Mouse (Mus musculus) ES-Bruce4 (cell line): ENCODE measurements around the gene Farsa. TPM values are rescaled to one million over a fixed set of nuclear protein-coding genes. Genes with fewer than 3 reads are reported as not detected.

Source experiments
- H3K27ac ChIP-seq: 2 replicates; pipeline ENCODE4 v1.5.1; 2012; ENCODE audit warnings: low read length, inconsistent platforms; ENCODE audit not compliant: insufficient read depth
- H3K27me3 ChIP-seq: 2 replicates; pipeline ENCODE4 v1.6.1; 2012; ENCODE audit warnings: mild to moderate bottlenecking, low read length, inconsistent platforms; ENCODE audit not compliant: control insufficient read depth, poor library complexity, insufficient read depth, severe bottlenecking
- H3K36me3 ChIP-seq: 2 replicates; pipeline ENCODE4 v1.6.1; 2012; ENCODE audit warnings: inconsistent platforms, mild to moderate bottlenecking, low read length, moderate library complexity; ENCODE audit not compliant: control insufficient read depth, poor library complexity, insufficient read depth, severe bottlenecking
- H3K4me1 ChIP-seq: one replicate; pipeline ENCODE4 v1.8.1; 2011; ENCODE audit warnings: low read length; ENCODE audit not compliant: control insufficient read depth, insufficient read depth
- H3K4me3 ChIP-seq: 2 replicates; pipeline ENCODE4 v1.5.1; 2011; ENCODE audit warnings: low read depth, mild to moderate bottlenecking, low read length
- H3K9ac ChIP-seq: 2 replicates; pipeline ENCODE4 v1.6.1; 2012; ENCODE audit warnings: low read depth, mild to moderate bottlenecking, inconsistent platforms; ENCODE audit not compliant: poor library complexity, severe bottlenecking
- H3K9me3 ChIP-seq: replicated peaks from 2 replicates; pipeline ENCODE4 v1.6.1; 2012; ENCODE audit warnings: mild to moderate bottlenecking, low read length, inconsistent platforms; ENCODE audit not compliant: control insufficient read depth, poor library complexity, insufficient read depth, severe bottlenecking
- CTCF ChIP-seq: IDR thresholded peaks from one replicate; pipeline ENCODE4 v1.8.1; 2011; ENCODE audit warnings: low read depth, low read length
- EP300 ChIP-seq: IDR thresholded peaks from 2 replicates; pipeline ENCODE4 v1.6.1; 2011; ENCODE audit warnings: low read depth, low read length; ENCODE audit not compliant: insufficient read depth
- POLR2A ChIP-seq: IDR thresholded peaks from one replicate; pipeline ENCODE4 v1.8.1; 2011; ENCODE audit warnings: low read length; ENCODE audit not compliant: insufficient read depth
- polyA plus RNA-seq: library from polyadenylated mRNA; stranded (reverse); fragments of >200 nt; gene quantifications from 2 replicates; pipeline ENCODE4 v1.2.4, GENCODE M21; 2011; ENCODE audit warnings: low read depth; ENCODE audit not compliant: missing spikeins, insufficient read depth, insufficient read length

Gene Farsa
- polyA plus RNA-seq, 1 experiment = 50.8 TPM

DNA sequence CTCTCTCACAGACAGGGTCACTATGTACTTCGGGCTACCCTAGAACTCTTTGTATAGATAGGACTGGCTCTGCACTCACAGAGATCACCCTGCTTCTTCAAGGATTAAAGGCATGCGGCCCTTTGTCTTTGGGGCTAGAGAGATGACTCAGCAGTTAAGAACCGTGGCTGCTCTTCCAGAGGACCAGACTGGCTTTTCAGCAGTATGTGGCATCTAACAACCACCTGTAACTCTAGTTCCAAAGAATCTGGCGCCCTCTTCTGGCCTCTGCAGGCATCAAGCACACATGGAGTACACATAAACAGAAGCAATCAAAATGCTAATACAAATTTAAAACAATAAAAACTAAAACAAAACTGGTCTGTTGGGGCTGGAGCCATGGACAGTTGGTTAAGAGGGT lies 57.2 kb downstream of the Farsa start:
- peak overlapping the region; percentile 79 for H3K27ac ChIP-seq
- H3K4me1 ChIP-seq = peaks cover 3% of the 10 kb centered on the region
- H3K27me3 ChIP-seq = no peaks in the 10 kb centered on the region
- H3K4me3 ChIP-seq = peak overlapping the region; percentile 26; the same call in 1 of the 2 replicates
- H3K9me3 ChIP-seq = peaks cover 8% of the 10 kb centered on the region; the same call in 1 of the 2 replicates
- H3K36me3 ChIP-seq = peaks cover 12% of the 10 kb centered on the region
- no peak for TF ChIP-seq POLR2A
- 0 out of 2 replicates have a peak, but pooled peaks have one; percentile 42 for TF ChIP-seq EP300
- TF ChIP-seq CTCF = peak; percentile 33
- H3K9ac ChIP-seq = peak overlapping the region; percentile 89

DNA sequence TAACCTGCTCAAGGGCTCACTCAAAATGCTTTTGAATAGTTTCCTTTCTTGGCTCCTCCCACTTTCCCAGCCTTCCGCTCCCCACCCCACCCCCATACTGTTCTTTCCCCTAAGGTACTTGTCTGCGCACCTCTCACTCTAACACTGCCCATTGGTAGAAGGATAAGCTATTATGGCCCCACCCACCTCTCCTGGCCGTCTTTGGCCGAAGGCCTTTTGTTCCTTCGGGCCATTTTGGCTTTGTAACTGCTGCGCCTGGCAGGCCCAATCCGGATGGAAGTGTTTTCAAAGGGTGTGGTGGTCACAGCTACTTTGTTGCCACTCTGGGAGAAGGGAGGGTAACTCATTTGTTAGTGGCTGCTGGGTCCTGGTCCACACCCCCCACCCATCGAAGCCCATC lies 58.5 kb downstream of the Farsa start:
- no peak for TF ChIP-seq POLR2A
- no peak for TF ChIP-seq CTCF
- TF ChIP-seq EP300 = peak; percentile 91
- Histone ChIP-seq H3K4me3 (no peak overlapping the region), H3K27me3 (no peaks in the 10 kb centered on the region), H3K27ac (peak overlapping the region; percentile 99), H3K4me1 (peaks cover 3% of the 10 kb centered on the region), H3K9me3 (peaks cover 8% of the 10 kb centered on the region; the same call in 1 of the 2 replicates), H3K36me3 (peaks cover 12% of the 10 kb centered on the region), H3K9ac (no peak overlapping the region)

DNA sequence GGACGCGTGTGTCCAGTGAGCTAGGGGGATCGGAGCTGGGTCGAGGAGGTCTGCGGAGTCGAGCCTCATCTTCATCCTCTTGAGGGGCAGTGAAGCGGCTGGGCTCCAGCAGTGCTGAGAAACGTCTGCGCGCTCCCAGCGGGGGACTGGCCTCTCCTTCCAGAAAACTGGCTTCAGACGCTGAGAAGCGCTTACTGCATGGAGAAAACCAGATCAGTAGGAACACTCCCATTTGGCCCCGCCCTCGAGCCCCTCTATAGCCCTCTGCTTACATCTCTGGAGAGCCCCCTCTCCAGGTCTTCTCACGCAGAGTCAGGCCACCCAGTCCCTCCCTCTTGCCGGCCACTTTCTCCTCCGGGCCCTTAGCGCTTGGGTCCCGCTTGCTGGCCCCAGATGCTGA lies 61.0 kb downstream of the Farsa start:
- Histone ChIP-seq H3K4me1 (peaks cover 3% of the 10 kb centered on the region), H3K9me3 (peaks cover 8% of the 10 kb centered on the region; the same call in 1 of the 2 replicates), H3K27me3 (no peaks in the 10 kb centered on the region), H3K27ac (no peak overlapping the region), H3K9ac (peak overlapping the region; percentile 21), H3K4me3 (peak overlapping the region; percentile 11), H3K36me3 (peaks cover 20% of the 10 kb centered on the region)
- TF ChIP-seq CTCF (no peak), POLR2A (no peak), EP300 (no peak)

DNA sequence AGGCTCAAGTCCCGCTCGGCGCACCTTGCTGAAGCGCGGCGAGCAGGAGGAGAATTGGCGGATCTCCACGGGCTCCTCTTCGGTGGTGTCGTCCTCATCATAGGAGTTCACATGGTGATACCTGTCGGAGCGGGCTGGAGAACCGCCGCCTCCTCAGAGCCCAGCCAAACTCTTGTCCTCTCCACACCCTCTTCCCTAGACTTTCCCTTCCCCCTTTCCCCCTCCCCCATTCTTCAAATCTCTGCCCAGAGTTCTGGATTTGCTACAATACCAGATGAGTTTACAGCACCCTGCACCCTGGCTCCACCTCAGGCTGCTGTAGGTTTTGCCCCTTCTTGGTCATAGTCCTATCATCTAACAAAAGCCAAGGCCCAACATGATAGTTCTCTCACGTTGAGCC lies 61.9 kb downstream of the Farsa start:
- Histone ChIP-seq H3K36me3 (peaks cover 20% of the 10 kb centered on the region), H3K4me3 (peak overlapping the region; percentile 24; the same call in 1 of the 2 replicates), H3K27me3 (no peaks in the 10 kb centered on the region), H3K27ac (no peak overlapping the region), H3K9me3 (peaks cover 8% of the 10 kb centered on the region; the same call in 1 of the 2 replicates), H3K9ac (peak overlapping the region; percentile 21; the same call in 1 of the 2 replicates), H3K4me1 (peaks cover 3% of the 10 kb centered on the region)
- TF ChIP-seq CTCF = no peak
- TF ChIP-seq POLR2A = no peak
- no peak for TF ChIP-seq EP300

Other genes with a start within 250 kb of the Farsa start
- gene Ier2, start 194.1 kb upstream of the Farsa start, polyA plus RNA-seq = 42.8 and 44.8 TPM in 2 replicates
- 77.6 and 79.8 TPM in 2 replicates for gene Trmt1, start 170.7 kb upstream of the Farsa start, polyA plus RNA-seq
- 89.7 and 97.9 TPM in 2 replicates for gene Nacc1, start 169.1 kb upstream of the Farsa start, polyA plus RNA-seq
- gene Lyl1, start 155.5 kb upstream of the Farsa start, polyA plus RNA-seq = not detected in 2 replicates
- gene G430095P16Rik, start 134.0 kb upstream of the Farsa start, polyA plus RNA-seq = not detected in 2 replicates
- 1.2 and 1.8 TPM in 2 replicates for gene Nfix, start 56.6 kb upstream of the Farsa start, polyA plus RNA-seq
- gene Dand5, start 34.2 kb upstream of the Farsa start, polyA plus RNA-seq = 2.5 and 3.1 TPM in 2 replicates
- 19.5 and 20.5 TPM in 2 replicates for gene Gadd45gip1, start 25.5 kb upstream of the Farsa start, polyA plus RNA-seq
- 68.0 and 76.1 TPM in 2 replicates for gene Rad23a, start 16.3 kb upstream of the Farsa start, polyA plus RNA-seq
- gene Calr, start 10.1 kb upstream of the Farsa start, polyA plus RNA-seq = 507 and 546 TPM in 2 replicates
- 93.8 and 97.1 TPM in 2 replicates for gene Syce2, start 15.1 kb downstream of the Farsa start, polyA plus RNA-seq
- gene Gcdh, start 36.9 kb downstream of the Farsa start, polyA plus RNA-seq = 72.5 and 78.5 TPM in 2 replicates
- not detected in 2 replicates for gene Klf1, start 44.9 kb downstream of the Farsa start, polyA plus RNA-seq
- gene Dnase2a, start 51.6 kb downstream of the Farsa start, polyA plus RNA-seq = 27.5 and 30.9 TPM in 2 replicates
- gene Mast1, start 80.4 kb downstream of the Farsa start, polyA plus RNA-seq = 0.73 and 1.5 TPM in 2 replicates
- gene Rtbdn, start 90.0 kb downstream of the Farsa start, polyA plus RNA-seq = 0.38 TPM in 1 of 2 replicates, not detected in the other
- gene Gm49661, start 112.4 kb downstream of the Farsa start, polyA plus RNA-seq = 4.9 TPM in 1 of 2 replicates, not detected in the other
- 226 and 237 TPM in 2 replicates for gene Prdx2, start 112.6 kb downstream of the Farsa start, polyA plus RNA-seq
- gene Rnaseh2a, start 112.8 kb downstream of the Farsa start, polyA plus RNA-seq = 79.2 and 88.1 TPM in 2 replicates
- gene Junb, start 121.7 kb downstream of the Farsa start, polyA plus RNA-seq = 19.0 and 20.4 TPM in 2 replicates
- gene Hook2, start 133.6 kb downstream of the Farsa start, polyA plus RNA-seq = 41.5 and 41.8 TPM in 2 replicates
- 0.70 and 1.2 TPM in 2 replicates for gene Best2, start 157.5 kb downstream of the Farsa start, polyA plus RNA-seq
- gene Asna1, start 168.3 kb downstream of the Farsa start, polyA plus RNA-seq = 170 and 171 TPM in 2 replicates
- 82.4 and 96.1 TPM in 2 replicates for gene Trir, start 169.8 kb downstream of the Farsa start, polyA plus RNA-seq
- 193 and 195 TPM in 2 replicates for gene Tnpo2, start 179.9 kb downstream of the Farsa start, polyA plus RNA-seq
- 25.1 and 26.3 TPM in 2 replicates for gene Fbxw9, start 203.1 kb downstream of the Farsa start, polyA plus RNA-seq
- not detected in 2 replicates for gene Gm5741, start 211.0 kb downstream of the Farsa start, polyA plus RNA-seq
- 43.3 and 47.0 TPM in 2 replicates for gene Dhps, start 214.8 kb downstream of the Farsa start, polyA plus RNA-seq
- gene Wdr83os, start 223.8 kb downstream of the Farsa start, polyA plus RNA-seq = 82.5 and 105 TPM in 2 replicates
- 16.5 and 16.8 TPM in 2 replicates for gene Wdr83, start 224.3 kb downstream of the Farsa start, polyA plus RNA-seq
- 36.0 and 42.2 TPM in 2 replicates for gene Man2b1, start 226.3 kb downstream of the Farsa start, polyA plus RNA-seq